Mouse (Mus musculus): ENCODE measurements around the gene Sfmbt2. TPM values are rescaled to one million over a fixed set of nuclear protein-coding genes. Genes with fewer than 3 reads are reported as not detected.

The Sfmbt2 gene
- total RNA-seq, 2 experiments from 2014 or later, result 0.54 to 0.72 TPM

DNA sequence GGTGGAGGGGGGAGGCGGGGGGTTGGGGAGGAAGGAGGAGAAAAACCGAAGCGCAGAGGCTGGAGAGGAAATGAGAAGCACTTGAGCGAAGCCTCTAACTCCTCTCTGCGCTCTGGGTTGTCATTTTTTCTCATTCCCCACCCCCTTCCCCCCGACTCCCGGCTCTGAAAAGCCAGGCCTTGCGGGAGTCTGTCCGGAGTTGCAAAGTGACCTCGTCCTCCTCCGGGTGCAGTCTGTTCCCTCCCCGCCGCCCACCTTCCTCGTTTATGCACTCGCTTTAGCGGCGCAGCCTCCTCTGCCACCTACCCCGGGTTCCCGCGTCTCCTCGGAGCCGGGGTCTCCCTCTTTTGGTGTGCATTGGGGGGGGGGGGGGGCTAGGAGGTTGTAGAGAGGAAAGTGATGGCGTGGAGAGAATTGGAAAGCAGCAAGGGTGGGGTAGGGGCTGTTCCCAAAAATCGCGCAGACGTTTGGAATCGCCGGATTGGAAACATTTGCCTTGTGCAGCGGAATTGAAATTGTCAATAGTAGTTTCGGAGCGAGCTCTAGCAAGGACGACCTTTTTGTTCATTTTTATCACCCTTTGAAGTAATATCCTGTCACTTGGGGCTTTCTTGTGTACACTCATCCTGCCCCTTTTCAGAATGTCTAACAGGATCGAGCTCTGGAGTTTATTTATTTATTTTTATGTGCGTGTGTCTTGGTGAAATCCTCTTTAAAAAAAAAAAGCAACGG, 2.6 kb downstream of the Sfmbt2 start:
- DNase-seq, result peak; percentile 25

DNA sequence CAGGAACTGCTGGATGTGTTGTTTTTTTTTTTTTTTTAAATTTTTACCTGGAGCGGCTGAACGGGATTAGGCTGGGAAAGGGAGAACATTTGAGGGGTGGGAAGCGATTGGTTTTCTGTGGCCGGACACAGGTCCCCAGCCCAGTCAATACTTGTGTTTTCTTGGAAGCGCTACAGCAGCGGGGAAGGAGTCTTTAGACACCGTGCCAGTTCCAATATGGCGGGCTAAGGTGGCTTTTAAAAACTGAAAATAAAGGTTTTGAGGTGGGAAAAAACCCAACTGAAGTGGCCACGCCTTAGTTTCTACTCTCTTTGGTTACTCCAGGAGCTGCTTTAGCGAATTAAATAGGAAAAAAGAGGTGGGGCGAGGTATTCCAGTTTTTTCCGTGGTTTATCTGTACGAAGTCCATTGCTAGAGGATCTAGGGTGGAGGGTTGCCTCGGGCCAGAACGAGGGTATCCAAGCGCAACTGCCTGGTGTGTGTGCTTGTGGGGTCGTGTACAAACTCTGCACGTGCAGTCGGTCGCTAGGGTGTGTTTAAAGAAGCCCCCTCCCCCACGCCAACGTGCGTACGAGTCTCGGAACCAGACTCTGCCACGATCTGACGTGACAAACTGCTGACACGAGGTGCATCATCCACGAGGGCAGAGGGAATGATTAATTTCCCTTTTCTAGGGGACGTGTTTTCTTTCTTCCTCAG, 3.3 kb downstream of the Sfmbt2 start:
- DNase-seq, result no peak

DNA sequence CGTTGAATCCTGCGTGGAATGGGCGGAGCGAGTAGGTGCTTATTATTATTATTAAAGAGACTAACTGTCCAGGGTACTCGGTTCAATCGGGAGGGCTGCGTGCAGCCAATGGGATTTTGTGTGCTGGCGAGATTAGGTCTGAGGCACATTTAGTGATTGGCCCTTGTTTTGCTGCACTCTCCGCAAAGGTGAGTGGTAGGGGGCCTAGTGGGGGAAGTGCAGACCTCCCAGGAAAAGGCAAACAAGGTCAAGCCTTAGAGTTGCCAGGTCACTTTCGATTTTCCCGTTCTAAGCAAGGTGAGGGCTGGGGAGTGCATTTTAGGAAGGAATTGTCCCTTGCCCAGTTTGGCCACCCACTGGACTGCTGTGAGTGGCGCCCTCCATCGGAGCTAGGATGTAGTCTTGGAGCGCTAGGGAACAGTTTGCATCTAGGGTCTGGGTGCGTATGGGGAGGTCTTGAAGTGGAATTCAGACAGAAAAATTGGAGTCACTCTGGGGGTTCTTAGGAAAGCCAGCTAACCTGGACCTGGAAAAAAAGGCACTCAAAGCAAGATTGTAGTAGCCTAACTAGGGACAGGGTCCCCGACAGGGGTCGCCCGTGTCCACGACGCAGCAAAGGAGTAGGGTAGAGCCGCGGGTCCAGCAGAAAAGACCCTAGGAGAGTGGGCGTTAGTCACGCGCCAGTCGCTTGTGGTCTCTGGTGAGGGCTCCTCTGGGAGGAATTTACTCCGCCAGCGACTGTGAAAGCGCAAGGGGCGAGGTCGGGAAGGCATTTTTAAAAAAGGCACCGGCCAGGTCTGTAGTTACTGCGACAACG, 4.1 kb downstream of the Sfmbt2 start:
- DNase-seq, result peak; percentile 47

GRCm38 (mm10) chr2:10375024-10375372, 4.7 kb downstream of the Sfmbt2 start:
- DNase-seq, result peak; percentile 24

- no peak for DNase-seq
These were observed 19.7 kb downstream of the Sfmbt2 start for GRCm38 (mm10) chr2:10389988-10390387.

DNA sequence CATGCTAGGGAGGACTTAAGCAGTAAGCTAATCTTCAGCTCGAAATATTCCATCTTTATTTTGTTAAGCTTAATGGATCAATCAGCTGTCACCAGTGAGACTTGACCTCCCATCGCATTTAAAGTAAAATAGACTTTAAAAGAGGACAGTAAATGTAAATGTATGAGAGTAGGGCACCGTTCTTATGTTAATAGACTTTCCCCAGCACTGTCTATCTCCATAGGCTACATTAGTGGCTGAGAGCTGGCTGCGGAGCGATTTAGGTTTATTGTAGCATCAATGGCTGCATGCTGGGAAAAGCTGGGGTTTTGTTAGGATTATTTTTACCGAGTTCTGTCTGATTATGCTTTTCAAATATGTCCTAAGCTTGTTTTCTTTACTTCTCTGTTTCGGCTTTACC, 20.5 kb downstream of the Sfmbt2 start:
- DNase-seq, result no peak

GRCm38 (mm10) chr2:10395143-10395542, 24.8 kb downstream of the Sfmbt2 start:
- no peak for DNase-seq

GRCm38 (mm10) chr2:10397790-10398189, 27.5 kb downstream of the Sfmbt2 start:
- no peak for DNase-seq

GRCm38 (mm10) chr2:10406151-10406550, 35.8 kb downstream of the Sfmbt2 start:
- no peak for DNase-seq

- DNase-seq, result no peak
These were observed 39.1 kb downstream of the Sfmbt2 start for GRCm38 (mm10) chr2:10409422-10409821.

- no peak for DNase-seq
These were observed 39.8 kb downstream of the Sfmbt2 start for GRCm38 (mm10) chr2:10410069-10410468.

- DNase-seq, result no peak
These were observed 50.7 kb downstream of the Sfmbt2 start for GRCm38 (mm10) chr2:10420944-10421420.

- no peak for DNase-seq
These were observed 67.0 kb downstream of the Sfmbt2 start for GRCm38 (mm10) chr2:10437290-10437689.

DNA sequence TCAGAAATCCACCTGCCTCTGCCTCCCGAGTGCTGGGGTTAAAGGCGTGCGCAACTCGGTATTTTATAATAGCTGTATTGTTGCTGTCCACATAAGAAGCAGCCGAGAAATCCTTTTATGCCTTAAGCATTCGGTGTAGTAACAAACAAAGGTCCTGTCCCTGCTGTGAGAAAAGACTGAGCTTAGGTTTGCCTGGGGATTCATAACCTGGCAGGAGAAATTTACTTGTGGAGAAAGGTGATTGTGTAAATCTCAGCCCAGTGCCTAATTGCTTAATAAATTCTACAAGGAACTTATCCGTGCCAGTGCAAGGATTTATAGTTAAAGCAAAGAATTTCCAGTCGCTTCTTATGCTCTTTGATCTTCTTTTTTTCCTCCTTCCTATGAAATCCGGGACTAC, 71.5 kb downstream of the Sfmbt2 start:
- DNase-seq, result no peak

DNA sequence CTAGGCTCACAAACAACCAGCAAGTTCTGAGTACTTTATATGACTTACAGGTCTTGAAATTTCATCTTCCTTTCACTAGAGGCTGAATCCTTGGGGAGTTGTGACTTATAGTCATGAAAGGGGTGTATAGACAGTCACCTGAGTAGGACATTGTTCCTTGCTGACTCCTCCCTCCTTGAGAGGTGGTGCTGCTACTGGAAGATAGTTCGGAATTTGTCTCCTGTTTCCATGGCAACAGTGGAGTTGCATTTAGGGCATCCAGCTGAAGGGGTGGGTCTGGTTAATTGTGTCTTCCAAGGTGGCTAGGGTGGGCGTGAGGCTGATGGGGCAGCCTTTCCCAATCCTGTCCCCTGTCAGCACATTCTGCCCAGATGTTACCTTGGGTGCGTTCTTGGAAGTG, 83.3 kb downstream of the Sfmbt2 start:
- DNase-seq, result no peak

DNA sequence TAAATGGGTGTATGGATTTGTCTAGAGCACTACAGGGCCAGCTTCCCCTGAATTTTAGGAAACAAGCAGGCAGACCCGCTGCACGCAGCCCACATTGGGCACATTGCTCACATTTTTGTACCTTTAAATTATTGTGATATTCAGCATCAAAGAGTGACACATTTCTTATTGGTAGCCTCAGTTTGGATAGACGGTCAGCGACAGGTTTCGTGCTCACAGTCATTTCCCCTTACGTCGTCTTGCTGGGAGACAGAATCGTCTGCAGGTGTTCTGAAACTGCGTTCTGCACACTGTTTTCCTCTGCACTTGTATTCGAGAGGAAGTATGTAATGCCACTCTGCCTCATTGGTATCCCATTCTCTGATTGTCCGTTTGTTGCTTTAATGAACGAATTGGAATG, 88.0 kb downstream of the Sfmbt2 start:
- DNase-seq, result no peak

DNA sequence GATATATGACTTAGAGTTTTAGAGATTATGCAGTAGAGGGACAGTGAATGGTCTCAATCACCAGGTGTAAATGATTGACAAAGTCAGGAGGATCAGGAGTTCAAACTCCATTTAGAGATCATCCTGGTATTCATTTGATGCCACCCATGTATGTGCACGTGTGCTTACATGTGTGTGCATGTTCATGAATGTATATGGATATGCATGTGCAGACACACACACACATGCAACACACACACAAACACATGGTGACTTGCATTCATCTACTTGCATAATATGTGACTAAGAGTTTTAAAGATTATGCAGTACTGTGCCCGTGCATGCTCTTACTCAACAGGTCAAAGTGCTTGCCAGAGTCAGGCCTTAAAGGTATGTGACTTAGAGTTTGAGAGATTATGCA, 146.2 kb downstream of the Sfmbt2 start:
- DNase-seq, result no peak

GRCm38 (mm10) chr2:10521719-10522415, 151.6 kb downstream of the Sfmbt2 start:
- no peak for DNase-seq

- DNase-seq, result no peak
These were observed 155.3 kb downstream of the Sfmbt2 start for GRCm38 (mm10) chr2:10525622-10526021.

DNA sequence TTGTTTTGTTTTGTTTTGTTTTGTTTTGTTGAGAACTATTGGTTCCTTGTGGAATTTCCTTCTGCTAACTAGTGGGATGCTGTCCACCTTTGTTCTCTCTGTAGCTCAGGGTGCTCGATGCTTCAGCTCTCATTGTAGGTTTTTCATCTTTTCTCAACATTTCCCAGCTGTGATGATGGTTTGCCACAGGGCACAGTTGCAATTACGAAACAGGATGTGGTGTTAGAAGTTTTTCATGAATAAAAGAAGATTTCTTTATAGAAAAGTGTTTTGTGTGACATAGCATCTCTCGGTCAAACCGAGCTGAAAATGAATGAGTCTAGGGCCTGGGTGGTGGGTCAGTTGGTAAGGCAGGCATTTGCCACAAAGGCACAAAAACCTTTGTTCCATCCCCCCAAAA, 171.5 kb downstream of the Sfmbt2 start:
- DNase-seq, result no peak

DNA sequence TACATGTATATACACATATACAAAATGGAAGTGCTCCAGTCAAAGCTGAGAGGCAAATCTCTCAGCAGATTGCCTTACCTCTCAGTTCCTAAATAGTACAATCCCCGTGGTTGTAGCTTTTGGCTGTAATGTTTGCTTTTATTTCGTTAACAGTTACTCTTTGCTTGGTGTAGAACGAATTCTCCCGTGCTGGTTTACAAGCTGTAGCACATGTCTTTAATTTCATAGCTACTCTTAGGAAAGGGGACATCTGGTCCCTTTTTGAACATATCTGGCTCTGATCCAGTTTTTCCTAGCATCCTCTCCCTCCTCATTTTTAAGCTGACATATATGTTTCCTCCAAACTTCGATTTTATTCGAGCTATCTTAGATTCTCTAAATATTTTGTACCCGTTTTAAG, 172.1 kb downstream of the Sfmbt2 start:
- no peak for DNase-seq

GRCm38 (mm10) chr2:10558816-10559215, 188.5 kb downstream of the Sfmbt2 start:
- DNase-seq, result no peak

Data from gastrocnemius, postnatal 10 days (tissue).